Mouse (Mus musculus): ENCODE measurements around the gene Cby3. TPM values are rescaled to one million over a fixed set of nuclear protein-coding genes. Genes with fewer than 3 reads are reported as not detected.
A peak's percentile ranks its signal among the peaks of the same experiment; 100 is the strongest.
"Not testable (repeated sequence)": the region's sequence is repeated elsewhere in the genome, so short reads cannot be mapped to it uniquely, and the experiment has no call there.

Cby3 gene
- polyA plus RNA-seq, 1 experiment from 2014 or later = not detected

GRCm38 (mm10) chr11:50345486-50345885 is 8.8 kb upstream of the Cby3 start:
- Histone ChIP-seq H3K9me3 (ENCODE audit: control insufficient read depth, low read length) (no peaks in the 10 kb centered on the region), H3K4me3 (ENCODE audit: control insufficient read depth in 1 of 2, insufficient read depth in 1 of 2, low read depth in 1 of 2, low read length in 2 of 2) (no peak overlapping the region), H3K4me1 (ENCODE audit: control insufficient read depth in 2 of 2, insufficient read depth in 2 of 2, low read length in 2 of 2) (no peaks in the 10 kb centered on the region), H3K27me3 (ENCODE audit: control insufficient read depth, insufficient read depth, low read length) (no peaks in the 10 kb centered on the region), H3K4me2 (ENCODE audit: low read length) (no peak overlapping the region), H3K36me3 (ENCODE audit: control insufficient read depth, insufficient read depth, low read length) (no peaks in the 10 kb centered on the region), H3K27ac (replicated peaks in 1 of 2; ENCODE audit: control insufficient read depth in 1 of 2, insufficient read depth in 1 of 2, low read depth in 2 of 2, low read length in 2 of 2) (no peak overlapping the region), H3K9ac (ENCODE audit: low read length) (no peak overlapping the region)
- ATAC-seq (ENCODE audit: insufficient number of reproducible peaks, insufficient read depth, low FRiP score, low read depth) = no peak
- WGBS = 78% methylated on average over 4 of the region's 4 CpGs

- Histone ChIP-seq H3K36me3 (ENCODE audit: control insufficient read depth, insufficient read depth, low read length) (no peaks in the 10 kb centered on the region), H3K4me2 (ENCODE audit: low read length) (no peak overlapping the region), H3K27ac (replicated peaks in 1 of 2; ENCODE audit: control insufficient read depth in 1 of 2, insufficient read depth in 1 of 2, low read depth in 2 of 2, low read length in 2 of 2) (no peak overlapping the region), H3K4me1 (ENCODE audit: control insufficient read depth in 2 of 2, insufficient read depth in 2 of 2, low read length in 2 of 2) (no peaks in the 10 kb centered on the region), H3K9me3 (ENCODE audit: control insufficient read depth, low read length) (no peaks in the 10 kb centered on the region), H3K9ac (ENCODE audit: low read length) (no peak overlapping the region), H3K27me3 (ENCODE audit: control insufficient read depth, insufficient read depth, low read length) (no peaks in the 10 kb centered on the region), H3K4me3 (ENCODE audit: control insufficient read depth in 1 of 2, insufficient read depth in 1 of 2, low read depth in 1 of 2, low read length in 2 of 2) (no peak overlapping the region)
- WGBS = 88% methylated on average over 9 of the region's 9 CpGs
- no peak for ATAC-seq (ENCODE audit: insufficient number of reproducible peaks, insufficient read depth, low FRiP score, low read depth)
Observed at GRCm38 (mm10) chr11:50346256-50347032, 7.8 kb upstream of the Cby3 start.

GRCm38 (mm10) chr11:50352177-50352576 is 2.1 kb upstream of the Cby3 start:
- Histone ChIP-seq H3K4me1 (ENCODE audit: control insufficient read depth in 2 of 2, insufficient read depth in 2 of 2, low read length in 2 of 2) (no peaks in the 10 kb centered on the region), H3K4me3 (ENCODE audit: control insufficient read depth in 1 of 2, insufficient read depth in 1 of 2, low read depth in 1 of 2, low read length in 2 of 2) (no peak overlapping the region), H3K9ac (ENCODE audit: low read length) (no peak overlapping the region), H3K4me2 (ENCODE audit: low read length) (no peak overlapping the region), H3K27me3 (ENCODE audit: control insufficient read depth, insufficient read depth, low read length) (no peaks in the 10 kb centered on the region), H3K9me3 (ENCODE audit: control insufficient read depth, low read length) (no peaks in the 10 kb centered on the region), H3K36me3 (ENCODE audit: control insufficient read depth, insufficient read depth, low read length) (no peaks in the 10 kb centered on the region), H3K27ac (replicated peaks in 1 of 2; ENCODE audit: control insufficient read depth in 1 of 2, insufficient read depth in 1 of 2, low read depth in 2 of 2, low read length in 2 of 2) (no peak overlapping the region)
- 75% methylated on average over 2 of the region's 2 CpGs for WGBS
- ATAC-seq (ENCODE audit: insufficient number of reproducible peaks, insufficient read depth, low FRiP score, low read depth) = no peak

DNA sequence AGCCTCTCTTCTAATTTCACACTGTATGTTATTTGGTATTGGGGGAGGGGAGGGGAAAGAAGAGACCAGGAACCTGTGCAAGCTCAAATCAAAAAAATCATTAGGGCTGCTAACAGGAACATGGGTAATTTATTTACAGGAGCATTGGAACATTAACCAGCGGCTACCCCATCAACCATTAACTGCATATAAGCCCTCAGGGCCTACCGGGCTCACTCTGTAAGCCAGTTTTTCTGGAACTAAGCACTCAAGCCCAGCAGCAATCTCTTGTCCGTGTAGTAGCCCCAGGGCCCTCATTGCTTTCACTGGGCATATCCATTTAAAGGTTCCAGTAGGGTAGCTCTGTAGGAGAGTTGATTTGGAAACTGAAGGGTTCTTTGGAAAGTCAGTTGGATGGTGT is 589 bp downstream of the Cby3 start:
- Histone ChIP-seq H3K9ac (ENCODE audit: low read length) (no peak overlapping the region), H3K4me1 (ENCODE audit: control insufficient read depth in 2 of 2, insufficient read depth in 2 of 2, low read length in 2 of 2) (no peaks in the 10 kb centered on the region), H3K27ac (replicated peaks in 1 of 2; ENCODE audit: control insufficient read depth in 1 of 2, insufficient read depth in 1 of 2, low read depth in 2 of 2, low read length in 2 of 2) (no peak overlapping the region), H3K9me3 (ENCODE audit: control insufficient read depth, low read length) (no peaks in the 10 kb centered on the region), H3K36me3 (ENCODE audit: control insufficient read depth, insufficient read depth, low read length) (no peaks in the 10 kb centered on the region), H3K4me3 (ENCODE audit: control insufficient read depth in 1 of 2, insufficient read depth in 1 of 2, low read depth in 1 of 2, low read length in 2 of 2) (no peak overlapping the region), H3K27me3 (ENCODE audit: control insufficient read depth, insufficient read depth, low read length) (peaks cover 3% of the 10 kb centered on the region; the same call in 1 of the 2 replicates), H3K4me2 (ENCODE audit: low read length) (no peak overlapping the region)
- WGBS = 69% methylated on average over 3 of the region's 3 CpGs
- no peak for ATAC-seq (ENCODE audit: insufficient number of reproducible peaks, insufficient read depth, low FRiP score, low read depth)

- H3K9me3 ChIP-seq (ENCODE audit: control insufficient read depth, low read length) = no peaks in the 10 kb centered on the region
- H3K27ac ChIP-seq (replicated peaks in 1 of 2; ENCODE audit: control insufficient read depth in 1 of 2, insufficient read depth in 1 of 2, low read depth in 2 of 2, low read length in 2 of 2) = no peak overlapping the region
- no peak overlapping the region for H3K4me2 ChIP-seq (ENCODE audit: low read length)
- H3K4me3 ChIP-seq (ENCODE audit: control insufficient read depth in 1 of 2, insufficient read depth in 1 of 2, low read depth in 1 of 2, low read length in 2 of 2) = no peak overlapping the region
- peaks cover 3% of the 10 kb centered on the region; the same call in 1 of the 2 replicates for H3K27me3 ChIP-seq (ENCODE audit: control insufficient read depth, insufficient read depth, low read length)
- H3K9ac ChIP-seq (ENCODE audit: low read length) = no peak overlapping the region
- H3K36me3 ChIP-seq (ENCODE audit: control insufficient read depth, insufficient read depth, low read length) = no peaks in the 10 kb centered on the region
- no peaks in the 10 kb centered on the region for H3K4me1 ChIP-seq (ENCODE audit: control insufficient read depth in 2 of 2, insufficient read depth in 2 of 2, low read length in 2 of 2)
- WGBS = 33% methylated on average over 1 of the region's 1 CpGs
- ATAC-seq (ENCODE audit: insufficient number of reproducible peaks, insufficient read depth, low FRiP score, low read depth) = no peak
Observed at GRCm38 (mm10) chr11:50355395-50355794, 1.1 kb downstream of the Cby3 start.

- H3K36me3 ChIP-seq (ENCODE audit: control insufficient read depth, insufficient read depth, low read length) = no peaks in the 10 kb centered on the region
- 2% methylated on average over 74 of the region's 74 CpGs for WGBS
- peak overlapping the region; percentile 73 for H3K9ac ChIP-seq (ENCODE audit: low read length)
- no peak overlapping the region for H3K27ac ChIP-seq (replicated peaks in 1 of 2; ENCODE audit: control insufficient read depth in 1 of 2, insufficient read depth in 1 of 2, low read depth in 2 of 2, low read length in 2 of 2)
- peak; percentile 45; the same call in 1 of the 2 replicates for ATAC-seq (ENCODE audit: insufficient number of reproducible peaks, insufficient read depth, low FRiP score, low read depth)
- peak overlapping the region; percentile 97 for H3K4me2 ChIP-seq (ENCODE audit: low read length)
- H3K9me3 ChIP-seq (ENCODE audit: control insufficient read depth, low read length) = no peaks in the 10 kb centered on the region
- peaks cover 7% of the 10 kb centered on the region; the same call in 1 of the 2 replicates for H3K27me3 ChIP-seq (ENCODE audit: control insufficient read depth, insufficient read depth, low read length)
- no peaks in the 10 kb centered on the region for H3K4me1 ChIP-seq (ENCODE audit: control insufficient read depth in 2 of 2, insufficient read depth in 2 of 2, low read length in 2 of 2)
- H3K4me3 ChIP-seq (ENCODE audit: control insufficient read depth in 1 of 2, insufficient read depth in 1 of 2, low read depth in 1 of 2, low read length in 2 of 2) = peak overlapping the region; percentile 68 to 69
Observed at GRCm38 (mm10) chr11:50358950-50359861, 4.9 kb downstream of the Cby3 start.

GRCm38 (mm10) chr11:50361282-50361681 is 7.0 kb downstream of the Cby3 start:
- 59% methylated on average over 1 of the region's 1 CpGs for WGBS
- not testable (repeated sequence) for ATAC-seq (ENCODE audit: insufficient number of reproducible peaks, insufficient read depth, low FRiP score, low read depth); H3K27me3 ChIP-seq (ENCODE audit: control insufficient read depth, insufficient read depth, low read length)

More at GRCm38 (mm10) chr11:50361282-50361681, 7.0 kb downstream of the Cby3 start:
- not testable (repeated sequence) for H3K36me3 ChIP-seq (ENCODE audit: control insufficient read depth, insufficient read depth, low read length); H3K9ac ChIP-seq (ENCODE audit: low read length); H3K9me3 ChIP-seq (ENCODE audit: control insufficient read depth, low read length); H3K4me3 ChIP-seq (ENCODE audit: control insufficient read depth in 1 of 2, insufficient read depth in 1 of 2, low read depth in 1 of 2, low read length in 2 of 2); H3K4me1 ChIP-seq (ENCODE audit: control insufficient read depth in 2 of 2, insufficient read depth in 2 of 2, low read length in 2 of 2); H3K4me2 ChIP-seq (ENCODE audit: low read length); H3K27ac ChIP-seq (replicated peaks in 1 of 2; ENCODE audit: control insufficient read depth in 1 of 2, insufficient read depth in 1 of 2, low read depth in 2 of 2, low read length in 2 of 2)
